10 mouse cellular contexts compared by ENCODE assay signal in genomic region chr5:107015046-107015421, GRCm38 (mm10). TPM values are rescaled to one million over a fixed set of nuclear protein-coding genes. Genes with fewer than 3 reads are reported as not detected.
DNase-seq lines count a peak whose midpoint lies in the region; ATAC-seq and TF ChIP-seq lines count a peak whose summit lies in the region.
"Had no signal": no experiment of that assay in that cellular context is flagged by ENCODE, and none has a peak within 500 bp of the region (broad histone marks: within the 10 kb centered on the region; RNA-seq: fewer than 3 reads in every experiment).

No protein-coding gene starts in this region.

- WGBS in heart, postnatal 0 days: 47% methylated on average over 2 of the region's 2 CpGs
- 87% methylated on average over 2 of the region's 2 CpGs for WGBS in embryonic facial prominence, embryonic 15.5 days
- WGBS in liver, embryonic 16.5 days (ENCODE audit: insufficient replicate concordance): 37% methylated on average over 2 of the region's 2 CpGs

- no peak for TF ChIP-seq POLR2A in MEL (IDR thresholded peaks at IDR 0.05; ENCODE audit: control insufficient read depth in 1 of 2, insufficient read depth in 1 of 2, low read depth in 1 of 2, low read length in 2 of 2, poor library complexity in 1 of 2)

- H3K9me3 ChIP-seq in heart, postnatal 0 days (replicated peaks; ENCODE audit: control insufficient read depth, low read length): no peaks in the 10 kb centered on the region
- H3K9me3 ChIP-seq in MEL (replicated peaks; ENCODE audit: insufficient read depth, low read length): no peaks in the 10 kb centered on the region
- no peaks in the 10 kb centered on the region for H3K9me3 ChIP-seq in embryonic facial prominence, embryonic 15.5 days (replicated peaks)
- H3K9me3 ChIP-seq in liver, embryonic 16.5 days (replicated peaks; ENCODE audit: control insufficient read depth, low read length): no peaks in the 10 kb centered on the region

- H3K4me1 ChIP-seq in heart, postnatal 0 days (ENCODE audit: control insufficient read depth, insufficient read depth): peaks cover 13% of the 10 kb centered on the region
- peaks cover 3 to 14% of the 10 kb centered on the region in 2 experiments for H3K4me1 ChIP-seq in MEL (ENCODE audit: control insufficient read depth in 1 of 2, insufficient read depth in 2 of 2, low read length in 2 of 2)
- H3K4me1 ChIP-seq in embryonic facial prominence, embryonic 15.5 days: peaks cover 44% of the 10 kb centered on the region
- peaks cover 13% of the 10 kb centered on the region for H3K4me1 ChIP-seq in liver, embryonic 16.5 days (ENCODE audit: control insufficient read depth, low read depth, low read length)

- H3K27ac ChIP-seq in heart, postnatal 0 days (ENCODE audit: low read depth): no peak overlapping the region
- H3K27ac ChIP-seq in MEL (ENCODE audit: control insufficient read depth, low read depth, low read length): peak overlapping the region; percentile 55
- 0 out of 2 replicates have a peak overlapping the region, but pooled peaks have one; percentile 2 for H3K27ac ChIP-seq in embryonic facial prominence, embryonic 15.5 days (replicated peaks)
- H3K27ac ChIP-seq in liver, embryonic 16.5 days (ENCODE audit: low read length): no peak overlapping the region

- H3K27me3 ChIP-seq in heart, postnatal 0 days (ENCODE audit: control insufficient read depth, insufficient read depth, low read length): no peaks in the 10 kb centered on the region
- H3K27me3 ChIP-seq in MEL (ENCODE audit: control insufficient read depth in 1 of 2, insufficient read depth in 2 of 2, low read length in 2 of 2): no peaks in the 10 kb centered on the region
- H3K27me3 ChIP-seq in embryonic facial prominence, embryonic 15.5 days: no peaks in the 10 kb centered on the region
- H3K27me3 ChIP-seq in liver, embryonic 16.5 days (ENCODE audit: control insufficient read depth, insufficient read depth, low read depth, low read length): no peaks in the 10 kb centered on the region

- no peaks in the 10 kb centered on the region for H3K36me3 ChIP-seq in heart, postnatal 0 days (replicated peaks; ENCODE audit: control insufficient read depth, insufficient read depth, low read length)
- peaks cover 0 to 11% of the 10 kb centered on the region in 2 experiments; a peak in 2 of 4 replicates for H3K36me3 ChIP-seq in MEL (ENCODE audit: control insufficient read depth in 1 of 2, insufficient read depth in 2 of 2, low read length in 2 of 2)
- no peaks in the 10 kb centered on the region for H3K36me3 ChIP-seq in embryonic facial prominence, embryonic 15.5 days
- no peaks in the 10 kb centered on the region for H3K36me3 ChIP-seq in liver, embryonic 16.5 days (ENCODE audit: control insufficient read depth, insufficient read depth)

- H3K9ac ChIP-seq in heart, postnatal 0 days (replicated peaks; ENCODE audit: low read depth, low read length): no peak overlapping the region
- peak overlapping the region; percentile 19 for H3K9ac ChIP-seq in MEL (ENCODE audit: control insufficient read depth, low read depth, low read length, poor library complexity, severe bottlenecking)
- H3K9ac ChIP-seq in embryonic facial prominence, embryonic 15.5 days: no peak overlapping the region
- no peak overlapping the region for H3K9ac ChIP-seq in liver, embryonic 16.5 days (ENCODE audit: low read depth, low read length)

- TF ChIP-seq EP300 in heart, postnatal 0 days (IDR thresholded peaks at IDR 0.05; ENCODE audit: low read depth): no peak
- no peak for TF ChIP-seq EP300 in MEL (IDR thresholded peaks at IDR 0.05; ENCODE audit: low read depth in 1 of 2, low read length in 2 of 2)

- H3K4me3 ChIP-seq in heart, postnatal 0 days (ENCODE audit: low read depth, low read length): no peak overlapping the region
- H3K4me3 ChIP-seq in MEL (ENCODE audit: control insufficient read depth in 1 of 2, insufficient read depth in 1 of 2, low read depth in 2 of 2, low read length in 2 of 2): peak overlapping the region; percentile 31 to 32; a peak in 3 of 4 replicates
- no peak overlapping the region for H3K4me3 ChIP-seq in embryonic facial prominence, embryonic 15.5 days (replicated peaks)
- H3K4me3 ChIP-seq in liver, embryonic 16.5 days (ENCODE audit: low read depth, low read length): no peak overlapping the region

- TF ChIP-seq RAD21 in MEL (IDR thresholded peaks at IDR 0.05; ENCODE audit: low read depth, low read length): no peak

- peak overlapping the region; percentile 30; the same call in 1 of the 2 replicates for H3K4me2 ChIP-seq in heart, postnatal 0 days (ENCODE audit: low read depth, low read length)
- no peak overlapping the region for H3K4me2 ChIP-seq in embryonic facial prominence, embryonic 15.5 days (replicated peaks)
- H3K4me2 ChIP-seq in liver, embryonic 16.5 days (ENCODE audit: low read depth, low read length): peak overlapping the region; percentile 52; the same call in 1 of the 2 replicates

- no peak for ATAC-seq in heart, postnatal 0 days (ENCODE audit: insufficient read depth, low read depth)
- no peak for ATAC-seq in embryonic facial prominence, embryonic 15.5 days (ENCODE audit: insufficient number of reproducible peaks, low FRiP score, low TSS enrichment, low read depth)
- ATAC-seq in liver, embryonic 16.5 days (ENCODE audit: low read depth): no peak

- no peak for DNase-seq in heart, postnatal 0 days (ENCODE audit: low spot score)
- no peak for DNase-seq in heart, adult 18-20 months
- DNase-seq in MEL (ENCODE audit: low read depth, low spot score): peak; percentile 16
- no peak for DNase-seq in adrenal gland, adult 2 months
- DNase-seq in spleen, adult 18-20 months: no peak
- DNase-seq: cerebellum, postnatal 36 days; gastrocnemius, postnatal 14 days; lung, postnatal 36 days had no signal

- H3K79me2 ChIP-seq in MEL (ENCODE audit: control insufficient read depth, insufficient read depth, low read length, poor library complexity): no peaks in the 10 kb centered on the region

- TF ChIP-seq CTCF in heart, postnatal 0 days (IDR thresholded peaks at IDR 0.05; ENCODE audit: low read depth): no peak
- TF ChIP-seq CTCF in MEL (IDR thresholded peaks at IDR 0.05 in 2 of 3, conservative IDR thresholded peaks at IDR 0.05 in 1 of 3; ENCODE audit: control insufficient read depth in 1 of 3, insufficient read depth in 1 of 3, low read depth in 2 of 3, low read length in 3 of 3, poor library complexity in 1 of 3, severe bottlenecking in 1 of 3): no peak

TF ChIP-seq in MEL, 35 proteins besides CTCF, POLR2A, EP300 and RAD21:
- no peak for TF ChIP-seq POLR2AphosphoS5 (IDR thresholded peaks at IDR 0.05; ENCODE audit: borderline replicate concordance, low read depth, low read length)
- TF ChIP-seq ZKSCAN1 (IDR thresholded peaks at IDR 0.05; ENCODE audit: low read depth, low read length): no peak
- TF ChIP-seq UBTF (IDR thresholded peaks at IDR 0.05; ENCODE audit: borderline replicate concordance, insufficient read depth, low read depth, low read length): no peak
- no peak for TF ChIP-seq MYC (IDR thresholded peaks at IDR 0.05; ENCODE audit: low read depth, low read length)
- no peak for TF ChIP-seq JUND (IDR thresholded peaks at IDR 0.05; ENCODE audit: low read depth, low read length)
- no peak for TF ChIP-seq CHD1 (IDR thresholded peaks at IDR 0.05; ENCODE audit: low read depth, low read length)
- no peak for TF ChIP-seq TAL1 (IDR thresholded peaks at IDR 0.05; ENCODE audit: low read length)
- no peak for TF ChIP-seq SMC3 (IDR thresholded peaks at IDR 0.05; ENCODE audit: low read depth, low read length)
- no peak for TF ChIP-seq USF2 (IDR thresholded peaks at IDR 0.05; ENCODE audit: borderline replicate concordance in 1 of 2, insufficient read depth in 1 of 2, low read depth in 1 of 2, low read length in 2 of 2)
- TF ChIP-seq MAZ (IDR thresholded peaks at IDR 0.05; ENCODE audit: low read depth, low read length): no peak
- TF ChIP-seq MAX (IDR thresholded peaks at IDR 0.05; ENCODE audit: low read length): no peak
- no peak for TF ChIP-seq ZNF384 (IDR thresholded peaks at IDR 0.05; ENCODE audit: low read depth, low read length)
- TF ChIP-seq MXI1 (IDR thresholded peaks at IDR 0.05; ENCODE audit: low read depth, low read length): no peak
- TF ChIP-seq NRF1 (IDR thresholded peaks at IDR 0.05; ENCODE audit: insufficient read depth, low read depth, low read length, poor library complexity, severe bottlenecking): no peak

RNA-seq across cellular contexts. Expression of gene Cdc7, which starts 50.9 kb away (rescaled TPM):
- total RNA-seq in heart, postnatal 0 days (2014; rRNA removed; ENCODE audit: low replicate concordance): 8.1 and 10.8 TPM in 2 replicates
- 4.0 and 5.5 TPM in 2 replicates for polyA plus RNA-seq in heart, postnatal 0 days (2015; fragmentation: Nextera tagmentation; extraction: Ambion mirVana)
- under 1 TPM; 0.57 to 0.65 TPM for total RNA-seq in heart, adult 18-20 months (2021)
- total RNA-seq in MEL (2012; rRNA removed): 18.7 and 19.6 TPM in 2 replicates
- 10 to 100 TPM in 1 of 2 experiments, not detected in 1; 21.4 TPM for polyA plus RNA-seq in MEL (2012; ENCODE audit: insufficient read depth in 1 of 2, insufficient read length in 2 of 2, low read depth in 1 of 2, low replicate concordance in 2 of 2, missing spikeins in 1 of 2)
- polyA plus RNA-seq in embryonic facial prominence, embryonic 15.5 days (2015; fragmentation: Nextera tagmentation; extraction: Ambion mirVana): 38.3 and 39.0 TPM in 2 replicates
- 15.0 and 15.9 TPM in 2 replicates for polyA plus RNA-seq in liver, embryonic 16.5 days (2015; fragmentation: Nextera tagmentation; extraction: Ambion mirVana)
- total RNA-seq in adrenal gland, adult 2 months (2021): 1 to 10 TPM; 2.3 to 2.9 TPM
- 2.6 and 3.3 TPM in 2 replicates for polyA plus RNA-seq in adrenal gland, adult 2 months (2012; rRNA removed)

Comparison
In these comparisons a context has a peak if more than half of its experiments do, and no peak if none do; other contexts are left out.
1. H3K27ac ChIP-seq: peak in MEL (single experiment) and embryonic facial prominence, embryonic 15.5 days (single experiment); none in heart, postnatal 0 days (single experiment) and liver, embryonic 16.5 days (single experiment).
2. H3K4me3 ChIP-seq: peak in MEL (2 of 2); none in heart, postnatal 0 days (single experiment), embryonic facial prominence, embryonic 15.5 days (single experiment) and liver, embryonic 16.5 days (single experiment).